Mouse (Mus musculus) C2C12 (cell line): ENCODE measurements around the gene Sh3gl1.

Experiments
- CTCF ChIP-seq: IDR thresholded peaks from one replicate; pipeline ENCODE4 v1.5.1; 2011; ENCODE audit not compliant: control insufficient read depth, insufficient read depth, insufficient read length
- FOSL1 ChIP-seq: IDR thresholded peaks from one replicate; pipeline ENCODE4 v1.8.0; 2011; ENCODE audit warnings: mild to moderate bottlenecking, low read length; ENCODE audit not compliant: poor library complexity, insufficient read depth, severe bottlenecking
- MYOD1 ChIP-seq: IDR thresholded peaks from one replicate; pipeline ENCODE4 v1.6.1; 2011; ENCODE audit warnings: low read depth; ENCODE audit not compliant: control insufficient read depth, insufficient read length
- USF1 ChIP-seq: IDR thresholded peaks from one replicate; pipeline ENCODE4 v1.6.1; 2011; ENCODE audit warnings: low read depth, mild to moderate bottlenecking, control low read depth, moderate library complexity

GRCm38 (mm10) chr17:56009962-56010240 is 26.5 kb downstream of the Sh3gl1 start:
- TF ChIP-seq CTCF (no peak), FOSL1 (no peak), MYOD1 (no peak), USF1 (no peak)
